Mouse (Mus musculus): ENCODE measurements at regions not wholly inside any gene's neighbourhood (a gene's known extent, or its start where the extent isn't known, plus 50 kb on each side); places are given as distances from the start of the nearest gene placed in this dataset.

GRCm38 (mm10) chr13:118272904-118273303, 113.5 kb upstream of the B430218F22Rik start:
- Histone ChIP-seq H3K9me3 (replicated peaks; ENCODE audit: insufficient read depth, low read length) (no peaks in the 10 kb centered on the region), H3K36me3 (ENCODE audit: control insufficient read depth in 1 of 2, insufficient read depth in 2 of 2, low read length in 2 of 2) (no peaks in the 10 kb centered on the region), H3K9ac (ENCODE audit: control insufficient read depth, low read depth, low read length, poor library complexity, severe bottlenecking) (no peak overlapping the region), H3K27me3 (ENCODE audit: control insufficient read depth in 1 of 2, insufficient read depth in 2 of 2, low read length in 2 of 2) (no peaks in the 10 kb centered on the region), H3K79me2 (ENCODE audit: control insufficient read depth, insufficient read depth, low read length, poor library complexity) (no peaks in the 10 kb centered on the region), H3K27ac (ENCODE audit: control insufficient read depth, low read depth, low read length) (no peak overlapping the region), H3K4me3 (ENCODE audit: control insufficient read depth in 1 of 2, insufficient read depth in 1 of 2, low read depth in 2 of 2, low read length in 2 of 2) (no peak overlapping the region), H3K4me1 (ENCODE audit: control insufficient read depth in 1 of 2, insufficient read depth in 2 of 2, low read length in 2 of 2) (no peaks in the 10 kb centered on the region)
- no peak for DNase-seq (ENCODE audit: low read depth, low spot score)
- TF ChIP-seq MXI1 (IDR thresholded peaks at IDR 0.05; ENCODE audit: low read depth, low read length) (no peak), CHD1 (IDR thresholded peaks at IDR 0.05; ENCODE audit: low read depth, low read length) (no peak), ETS1 (IDR thresholded peaks at IDR 0.05; ENCODE audit: low read depth, low read length) (no peak), RAD21 (IDR thresholded peaks at IDR 0.05; ENCODE audit: low read depth, low read length) (no peak)

- Histone ChIP-seq H3K4me3 (ENCODE audit: control insufficient read depth in 1 of 2, insufficient read depth in 1 of 2, low read depth in 2 of 2, low read length in 2 of 2) (no peak overlapping the region), H3K4me1 (ENCODE audit: control insufficient read depth in 1 of 2, insufficient read depth in 2 of 2, low read length in 2 of 2) (no peaks in the 10 kb centered on the region), H3K9ac (ENCODE audit: control insufficient read depth, low read depth, low read length, poor library complexity, severe bottlenecking) (no peak overlapping the region), H3K9me3 (replicated peaks; ENCODE audit: insufficient read depth, low read length) (no peaks in the 10 kb centered on the region), H3K27me3 (ENCODE audit: control insufficient read depth in 1 of 2, insufficient read depth in 2 of 2, low read length in 2 of 2) (no peaks in the 10 kb centered on the region), H3K36me3 (ENCODE audit: control insufficient read depth in 1 of 2, insufficient read depth in 2 of 2, low read length in 2 of 2) (no peaks in the 10 kb centered on the region), H3K79me2 (ENCODE audit: control insufficient read depth, insufficient read depth, low read length, poor library complexity) (no peaks in the 10 kb centered on the region), H3K27ac (ENCODE audit: control insufficient read depth, low read depth, low read length) (no peak overlapping the region)
- DNase-seq (ENCODE audit: low read depth, low spot score) = no peak
- TF ChIP-seq EP300 (IDR thresholded peaks at IDR 0.05; ENCODE audit: low read depth in 1 of 2, low read length in 2 of 2) (no peak), CHD1 (IDR thresholded peaks at IDR 0.05; ENCODE audit: low read depth, low read length) (no peak), KAT2A (conservative IDR thresholded peaks at IDR 0.05; ENCODE audit: low read depth, low read length) (no peak), NRF1 (IDR thresholded peaks at IDR 0.05; ENCODE audit: insufficient read depth, low read depth, low read length, poor library complexity, severe bottlenecking) (no peak), BHLHE40 (IDR thresholded peaks at IDR 0.05; ENCODE audit: borderline replicate concordance, low read depth, low read length) (no peak), MYB (IDR thresholded peaks at IDR 0.05; ENCODE audit: low read depth, low read length) (no peak), ZMIZ1 (IDR thresholded peaks at IDR 0.05; ENCODE audit: low read depth, low read length) (no peak)
These were observed 105.5 kb upstream of the B430218F22Rik start for GRCm38 (mm10) chr13:118280956-118281355.

DNA sequence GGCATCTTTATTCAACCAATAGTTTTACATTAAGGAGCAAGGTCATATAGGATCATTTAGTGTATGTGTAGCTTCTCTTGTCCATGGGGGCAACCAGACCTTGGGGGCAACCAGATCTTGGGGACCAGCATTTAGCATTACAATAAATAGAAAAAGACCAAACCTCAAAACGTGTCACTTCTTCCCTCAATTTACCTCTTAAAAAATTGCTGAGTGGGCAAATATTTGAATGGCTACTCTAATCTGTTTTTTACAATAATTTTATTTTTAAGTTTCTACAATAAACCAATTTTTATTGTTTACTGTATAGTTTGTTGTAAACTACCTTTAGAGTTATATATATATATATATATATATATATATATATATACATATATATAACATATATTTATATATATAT, 92.7 kb upstream of the B430218F22Rik start:
- no peaks in the 10 kb centered on the region for H3K4me1 ChIP-seq (ENCODE audit: control insufficient read depth in 1 of 2, insufficient read depth in 2 of 2, low read length in 2 of 2)
- no peak for TF ChIP-seq BHLHE40 (IDR thresholded peaks at IDR 0.05; ENCODE audit: borderline replicate concordance, low read depth, low read length)
- TF ChIP-seq MAFK (IDR thresholded peaks at IDR 0.05; ENCODE audit: borderline replicate concordance, low read depth, low read length) = peak; percentile 82; the same call in 1 of the 2 replicates

More for the DNA sequence above, 92.7 kb upstream of the B430218F22Rik start:
- no peaks in the 10 kb centered on the region for H3K36me3 ChIP-seq (ENCODE audit: control insufficient read depth in 1 of 2, insufficient read depth in 2 of 2, low read length in 2 of 2)
- no peak overlapping the region for H3K9ac ChIP-seq (ENCODE audit: control insufficient read depth, low read depth, low read length, poor library complexity, severe bottlenecking)
- H3K27me3 ChIP-seq (ENCODE audit: control insufficient read depth in 1 of 2, insufficient read depth in 2 of 2, low read length in 2 of 2) = no peaks in the 10 kb centered on the region
- H3K79me2 ChIP-seq (ENCODE audit: control insufficient read depth, insufficient read depth, low read length, poor library complexity) = no peaks in the 10 kb centered on the region
- no peaks in the 10 kb centered on the region for H3K9me3 ChIP-seq (replicated peaks; ENCODE audit: insufficient read depth, low read length)
- no peak overlapping the region for H3K4me3 ChIP-seq (ENCODE audit: control insufficient read depth in 1 of 2, insufficient read depth in 1 of 2, low read depth in 2 of 2, low read length in 2 of 2)
- H3K27ac ChIP-seq (ENCODE audit: control insufficient read depth, low read depth, low read length) = no peak overlapping the region
- DNase-seq (ENCODE audit: low read depth, low spot score) = no peak
